Mouse (Mus musculus): ENCODE results near the gene Gm36210. TPM values are rescaled to one million over a fixed set of nuclear protein-coding genes. Genes with fewer than 3 reads are reported as not detected.

Gene Gm36210
- not detected in 2 replicates for polyA plus RNA-seq (2012; ENCODE audit: insufficient read depth, insufficient read length, low replicate concordance, missing spikeins)

DNA sequence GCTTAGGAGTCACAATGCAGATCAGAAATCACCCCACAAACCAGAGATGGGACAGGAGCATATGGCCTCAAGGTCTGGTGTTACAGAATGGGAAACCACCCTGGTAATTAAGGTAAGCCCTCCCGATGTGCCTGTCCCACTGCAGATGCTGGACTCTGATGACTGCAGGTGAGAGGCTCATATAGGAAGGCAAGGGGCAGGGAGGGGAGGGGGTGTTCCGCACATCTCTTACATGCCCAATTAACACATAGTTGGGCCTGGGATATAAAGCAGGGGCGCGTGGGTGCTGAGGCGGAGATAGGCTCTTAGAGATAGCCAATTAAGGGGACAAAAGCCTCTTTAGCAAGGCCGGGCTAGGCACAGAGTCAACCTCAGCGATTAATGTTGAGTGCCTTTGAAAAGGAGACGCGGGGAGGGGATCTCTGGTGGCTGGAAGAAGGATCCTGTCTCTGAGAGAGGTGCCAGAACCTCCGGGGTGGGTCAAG, at the start of gene Gm36210:
Gene Gm36210, minus strand, starts transcription at position 51 of the 485 bp plus-strand sequence.
- H3K27ac ChIP-seq (ENCODE audit: insufficient read depth, low read depth, low read length): no peak within 1 kb of the TSS
- TF ChIP-seq POLR2A (IDR thresholded peaks at IDR 0.05; ENCODE audit: insufficient read depth, low read depth, low read length): no peak
- no peak for TF ChIP-seq CTCF (IDR thresholded peaks at IDR 0.05; ENCODE audit: insufficient read depth, low read depth, low read length)
- WGBS: 35% methylated on average over 10 of the region's 10 CpGs

DNA sequence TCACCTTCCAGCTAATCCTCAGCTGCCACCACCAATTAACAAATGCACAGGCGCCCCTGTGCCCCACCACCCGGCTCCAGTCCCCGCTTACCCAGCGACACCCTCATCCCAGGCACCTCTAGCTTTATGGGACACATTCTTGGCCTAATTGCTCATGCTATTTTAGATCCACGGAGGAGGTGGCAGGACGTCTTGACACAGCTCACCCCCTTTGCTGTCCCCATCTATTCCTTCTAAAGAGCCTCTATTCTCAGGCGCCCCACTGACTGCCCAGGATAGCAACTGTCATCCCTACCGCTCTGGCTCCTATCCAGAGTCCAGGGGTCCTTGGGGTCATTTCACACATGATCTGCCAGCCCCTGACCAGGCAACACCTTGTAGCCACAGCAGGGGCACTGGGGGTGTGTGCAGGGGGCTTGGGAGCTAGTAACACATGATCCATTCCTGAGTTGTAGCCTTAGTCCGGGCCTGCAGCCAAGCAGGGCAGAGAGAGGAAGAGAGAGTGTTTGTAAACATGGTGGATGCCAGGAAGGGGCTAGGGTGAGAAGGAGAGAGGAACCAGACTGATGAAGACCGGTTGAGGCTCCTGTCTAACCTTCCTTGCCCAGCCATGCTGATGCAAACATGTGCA, 47.6 kb upstream of the Gm36210 start:
- Histone ChIP-seq H3K4me3 (ENCODE audit: insufficient read depth, low read depth, low read length) (no peak overlapping the region), H3K4me1 (ENCODE audit: control insufficient read depth, insufficient read depth, low read length) (peaks cover 17% of the 10 kb centered on the region; the same call in 1 of the 2 replicates), H3K27ac (ENCODE audit: insufficient read depth, low read depth, low read length) (no peak overlapping the region)
- 33% methylated on average over 10 of the region's 10 CpGs for WGBS
- no peak for TF ChIP-seq POLR2A (IDR thresholded peaks at IDR 0.05; ENCODE audit: insufficient read depth, low read depth, low read length)
- TF ChIP-seq CTCF (IDR thresholded peaks at IDR 0.05; ENCODE audit: insufficient read depth, low read depth, low read length): no peak

More for the DNA sequence above, at the start of gene Gm36210:
- H3K4me3 ChIP-seq (ENCODE audit: insufficient read depth, low read depth, low read length): no peak within 1 kb of the TSS
- peaks cover 7% of the 10 kb centered on the region for H3K4me1 ChIP-seq (ENCODE audit: control insufficient read depth, insufficient read depth, low read length)

DNA sequence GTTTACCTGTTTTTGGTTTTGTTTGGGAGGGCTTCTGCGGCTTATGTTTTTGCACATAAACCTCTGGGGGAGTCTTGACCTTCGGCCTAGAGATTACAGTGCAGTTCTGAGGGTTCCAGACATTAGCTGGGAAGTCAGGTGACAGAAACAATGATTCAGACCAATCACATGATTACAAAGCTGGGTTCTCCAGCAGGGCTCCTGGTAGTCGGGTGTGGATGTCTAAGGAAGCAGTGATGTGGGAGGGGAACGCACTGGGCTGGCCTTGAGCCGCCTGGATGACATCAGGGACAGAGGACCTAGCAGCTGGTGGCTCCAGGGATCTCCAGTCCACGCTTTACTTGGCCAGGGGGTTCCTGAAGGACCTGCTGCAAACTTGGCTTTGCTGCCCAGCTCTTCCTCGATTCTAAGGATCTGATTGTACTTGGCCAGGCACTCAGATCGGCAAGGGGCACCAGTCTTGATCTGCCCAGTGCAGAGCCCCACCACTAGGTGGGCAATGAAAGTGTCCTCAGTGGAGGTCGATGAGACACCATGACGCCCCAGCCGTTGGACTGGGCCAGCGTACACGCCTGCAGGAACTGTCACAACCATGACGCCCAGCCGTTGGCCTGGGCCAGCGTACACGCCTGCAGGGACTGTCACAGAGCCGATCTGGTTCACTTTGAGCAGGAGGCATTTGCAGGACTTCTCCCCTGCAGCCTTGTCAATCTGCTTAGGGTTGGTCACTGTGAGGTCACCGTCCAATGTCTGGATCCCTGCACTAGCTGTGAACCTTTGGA, 44.4 kb upstream of the Gm36210 start:
- TF ChIP-seq POLR2A (IDR thresholded peaks at IDR 0.05; ENCODE audit: insufficient read depth, low read depth, low read length) (no peak), CTCF (IDR thresholded peaks at IDR 0.05; ENCODE audit: insufficient read depth, low read depth, low read length) (no peak)
- Histone ChIP-seq H3K4me3 (ENCODE audit: insufficient read depth, low read depth, low read length) (no peak overlapping the region), H3K4me1 (ENCODE audit: control insufficient read depth, insufficient read depth, low read length) (peaks cover 17% of the 10 kb centered on the region; the same call in 1 of the 2 replicates), H3K27ac (ENCODE audit: insufficient read depth, low read depth, low read length) (no peak overlapping the region)
- 81% methylated on average over 19 of the region's 19 CpGs for WGBS

DNA sequence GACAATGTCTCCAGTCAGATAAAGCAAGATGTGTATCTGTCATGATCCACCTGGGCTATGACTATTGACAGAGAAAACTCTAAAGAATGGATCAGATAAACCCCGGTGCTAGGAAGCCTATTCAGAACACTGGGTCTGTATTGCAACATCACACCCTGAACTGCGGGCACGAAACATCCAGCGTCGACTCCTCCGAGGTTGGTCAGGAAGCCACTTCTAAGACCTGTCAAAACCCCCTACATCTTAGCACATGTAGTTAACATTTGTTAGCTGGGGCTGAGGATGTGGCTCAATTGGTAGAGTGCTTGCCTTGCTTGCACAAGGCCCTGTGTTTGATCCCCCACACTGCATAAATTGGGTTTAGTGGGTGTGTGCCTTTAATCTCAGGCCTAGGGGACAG, 42.1 kb upstream of the Gm36210 start:
- H3K4me3 ChIP-seq (ENCODE audit: insufficient read depth, low read depth, low read length): no peak overlapping the region
- no peak for TF ChIP-seq POLR2A (IDR thresholded peaks at IDR 0.05; ENCODE audit: insufficient read depth, low read depth, low read length)
- H3K27ac ChIP-seq (ENCODE audit: insufficient read depth, low read depth, low read length): no peak overlapping the region
- peaks cover 10% of the 10 kb centered on the region; the same call in 1 of the 2 replicates for H3K4me1 ChIP-seq (ENCODE audit: control insufficient read depth, insufficient read depth, low read length)
- WGBS: 80% methylated on average over 6 of the region's 6 CpGs

DNA sequence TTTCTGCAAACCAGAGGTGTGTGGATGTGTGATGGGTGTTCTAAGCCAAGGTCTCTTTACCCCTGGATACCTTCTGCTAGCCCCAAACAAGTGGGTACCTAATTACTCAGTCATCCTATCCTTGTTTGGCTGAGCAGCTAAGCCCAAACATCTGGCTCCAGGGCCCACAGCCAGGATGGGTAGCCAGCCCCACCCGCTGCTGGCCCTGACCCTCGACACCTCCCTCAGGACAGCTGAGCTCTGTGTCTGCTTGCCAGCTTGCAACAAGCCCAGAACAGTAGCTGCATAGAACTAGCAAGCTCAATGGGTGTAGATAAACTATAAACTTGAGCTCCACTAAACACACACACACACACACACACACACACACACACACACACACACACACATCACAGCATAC, 41.5 kb upstream of the Gm36210 start:
- TF ChIP-seq CTCF (IDR thresholded peaks at IDR 0.05; ENCODE audit: insufficient read depth, low read depth, low read length): no peak
- TF ChIP-seq POLR2A (IDR thresholded peaks at IDR 0.05; ENCODE audit: insufficient read depth, low read depth, low read length): no peak
- 34% methylated on average over 2 of the region's 2 CpGs for WGBS
- Histone ChIP-seq H3K27ac (ENCODE audit: insufficient read depth, low read depth, low read length) (no peak overlapping the region), H3K4me3 (ENCODE audit: insufficient read depth, low read depth, low read length) (no peak overlapping the region), H3K4me1 (ENCODE audit: control insufficient read depth, insufficient read depth, low read length) (peaks cover 9% of the 10 kb centered on the region; the same call in 1 of the 2 replicates)

DNA sequence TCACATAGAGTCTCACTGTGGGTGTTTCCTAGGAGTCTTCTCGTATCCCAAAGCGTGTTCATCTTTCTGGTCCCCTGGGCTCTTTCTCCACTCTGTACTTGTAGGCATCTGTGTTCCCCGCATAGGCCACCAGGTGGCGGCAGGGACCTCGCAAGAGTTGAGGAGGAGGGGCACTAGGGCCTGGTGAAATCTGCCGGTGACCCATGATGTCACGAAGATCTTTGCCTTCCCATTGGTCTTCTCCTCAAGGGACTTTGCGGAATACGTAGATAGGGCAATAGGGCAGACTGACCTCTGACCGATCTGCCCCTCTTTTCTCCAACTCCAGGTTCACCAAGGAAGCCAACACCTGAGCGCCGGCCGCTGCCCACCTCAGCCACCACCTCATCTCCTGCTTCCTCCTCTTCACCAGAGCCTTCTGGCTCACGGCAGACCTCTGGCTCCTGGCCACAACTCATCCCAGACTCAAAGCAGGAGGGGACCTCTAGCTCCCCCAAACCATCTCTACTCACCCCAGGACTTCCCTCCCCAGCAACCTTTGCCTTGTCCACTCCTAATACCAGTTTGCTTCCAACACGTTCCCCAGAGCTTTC, 37.0 kb upstream of the Gm36210 start:
- H3K4me3 ChIP-seq (ENCODE audit: insufficient read depth, low read depth, low read length): peak overlapping the region; percentile 57
- H3K4me1 ChIP-seq (ENCODE audit: control insufficient read depth, insufficient read depth, low read length): peaks cover 3% of the 10 kb centered on the region; the same call in 1 of the 2 replicates
- TF ChIP-seq CTCF (IDR thresholded peaks at IDR 0.05; ENCODE audit: insufficient read depth, low read depth, low read length) (peak; percentile 79), POLR2A (IDR thresholded peaks at IDR 0.05; ENCODE audit: insufficient read depth, low read depth, low read length) (no peak)
- peak overlapping the region; percentile 22; the same call in 1 of the 2 replicates for H3K27ac ChIP-seq (ENCODE audit: insufficient read depth, low read depth, low read length)
- 11% methylated on average over 15 of the region's 15 CpGs for WGBS

DNA sequence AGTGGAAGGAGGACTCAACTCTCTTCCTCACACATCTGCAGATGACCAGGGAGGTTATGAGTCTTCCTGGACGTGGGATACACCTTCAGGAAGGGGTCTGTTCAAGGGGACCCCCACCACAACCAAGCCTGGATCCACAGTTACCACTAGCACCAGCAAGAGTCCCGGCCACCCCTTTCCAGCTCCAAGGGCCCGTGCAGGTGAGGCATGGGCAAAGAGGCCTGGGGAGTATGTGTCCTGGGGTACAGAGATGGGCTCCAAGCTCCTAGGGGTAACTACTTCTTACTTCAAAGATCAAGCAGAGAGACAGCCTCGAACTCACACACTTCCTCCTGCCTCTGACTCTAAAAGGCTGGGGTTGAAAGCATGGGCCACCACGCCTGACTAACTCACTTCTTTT, 36.4 kb upstream of the Gm36210 start:
- 52% methylated on average over 5 of the region's 5 CpGs for WGBS
- H3K4me1 ChIP-seq (ENCODE audit: control insufficient read depth, insufficient read depth, low read length): peaks cover 3% of the 10 kb centered on the region; the same call in 1 of the 2 replicates
- no peak overlapping the region for H3K4me3 ChIP-seq (ENCODE audit: insufficient read depth, low read depth, low read length)
- TF ChIP-seq CTCF (IDR thresholded peaks at IDR 0.05; ENCODE audit: insufficient read depth, low read depth, low read length): no peak
- no peak for TF ChIP-seq POLR2A (IDR thresholded peaks at IDR 0.05; ENCODE audit: insufficient read depth, low read depth, low read length)
- no peak overlapping the region for H3K27ac ChIP-seq (ENCODE audit: insufficient read depth, low read depth, low read length)

DNA sequence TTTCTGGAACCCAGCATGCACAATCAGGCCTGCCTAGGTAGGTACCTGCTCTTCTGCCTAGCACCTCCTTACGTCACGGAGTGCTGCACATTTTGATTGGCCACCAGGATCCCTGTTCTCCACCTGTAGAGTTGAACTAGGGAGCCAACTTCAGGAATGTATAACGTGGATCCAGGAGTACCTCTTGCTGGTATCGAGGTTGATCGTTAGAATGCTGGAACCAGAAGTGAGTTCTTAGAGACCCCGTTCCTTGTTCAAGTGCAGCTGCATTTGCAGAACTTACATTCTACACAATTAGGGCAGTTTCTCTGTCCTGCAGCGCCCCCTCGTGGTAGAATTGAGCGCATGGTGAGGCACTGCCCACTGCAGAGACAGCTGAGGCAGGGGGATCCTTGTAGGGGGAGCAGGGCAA, 33.8 kb upstream of the Gm36210 start:
- Histone ChIP-seq H3K4me1 (ENCODE audit: control insufficient read depth, insufficient read depth, low read length) (peaks cover 3% of the 10 kb centered on the region; the same call in 1 of the 2 replicates), H3K27ac (ENCODE audit: insufficient read depth, low read depth, low read length) (no peak overlapping the region), H3K4me3 (ENCODE audit: insufficient read depth, low read depth, low read length) (no peak overlapping the region)
- TF ChIP-seq POLR2A (IDR thresholded peaks at IDR 0.05; ENCODE audit: insufficient read depth, low read depth, low read length): no peak
- peak; percentile 70 for TF ChIP-seq CTCF (IDR thresholded peaks at IDR 0.05; ENCODE audit: insufficient read depth, low read depth, low read length)
- 12% methylated on average over 9 of the region's 9 CpGs for WGBS
